Mouse (Mus musculus): Measurements from ENCODE around the gene Acat2.

- TF ChIP-seq CTCF (IDR thresholded peaks at IDR 0.05; ENCODE audit: control insufficient read depth, insufficient read depth, insufficient replicate concordance, low read depth, low read length) (no peak), POLR2A (IDR thresholded peaks at IDR 0.05; ENCODE audit: control insufficient read depth, low read depth, low read length) (no peak)
Observed at GRCm38 (mm10) chr17:12997890-12998289, 37.3 kb upstream of the Acat2 start.
